Mouse (Mus musculus): ENCODE measurements around the gene Mgat5. TPM values are rescaled to one million over a fixed set of nuclear protein-coding genes. Genes with fewer than 3 reads are reported as not detected.

The Mgat5 gene
- polyA plus RNA-seq, 1 experiment: 2.2 TPM

- H3K27me3 ChIP-seq (ENCODE audit: control insufficient read depth, insufficient read depth, insufficient read length): no peaks in the 10 kb centered on the region
- no peak for TF ChIP-seq POLR2AphosphoS2 (IDR thresholded peaks at IDR 0.05; ENCODE audit: insufficient read length, low read depth)
- peak; percentile 15 for TF ChIP-seq TCF12 (IDR thresholded peaks at IDR 0.05; ENCODE audit: insufficient read depth, poor library complexity, severe bottlenecking)
- no peak overlapping the region for H3K4me3 ChIP-seq
- H3K36me3 ChIP-seq (ENCODE audit: control insufficient read depth, insufficient read depth): no peaks in the 10 kb centered on the region
- H3ac ChIP-seq (ENCODE audit: control insufficient read depth, insufficient read length): no peak overlapping the region
- no peak overlapping the region for H3K4me2 ChIP-seq (ENCODE audit: low read depth)
- H3K79me2 ChIP-seq (ENCODE audit: control insufficient read depth, insufficient read depth): no peaks in the 10 kb centered on the region
Measured at GRCm38 (mm10) chr1:127308989-127309701, 104.3 kb downstream of the Mgat5 start.

- no peaks in the 10 kb centered on the region for H3K27me3 ChIP-seq (ENCODE audit: control insufficient read depth, insufficient read depth, insufficient read length)
- H3K4me3 ChIP-seq: no peak overlapping the region
- no peaks in the 10 kb centered on the region for H3K36me3 ChIP-seq (ENCODE audit: control insufficient read depth, insufficient read depth)
- H3ac ChIP-seq (ENCODE audit: control insufficient read depth, insufficient read length): no peak overlapping the region
- TF ChIP-seq MYOG (IDR thresholded peaks at IDR 0.05; ENCODE audit: control insufficient read depth in 1 of 3, insufficient read depth in 1 of 3, insufficient read length in 2 of 3, low read depth in 2 of 3) (no peak), POLR2AphosphoS2 (IDR thresholded peaks at IDR 0.05; ENCODE audit: insufficient read length, low read depth) (no peak), CEBPB (IDR thresholded peaks at IDR 0.05; ENCODE audit: insufficient read depth, poor library complexity, severe bottlenecking) (no peak), MAX (IDR thresholded peaks at IDR 0.05; ENCODE audit: low read depth) (no peak), MYOD1 (IDR thresholded peaks at IDR 0.05; ENCODE audit: control insufficient read depth in 1 of 3, insufficient read length in 2 of 3, low read depth in 2 of 3) (no peak), SRF (IDR thresholded peaks at IDR 0.05; ENCODE audit: control insufficient read depth, insufficient read length, low read depth) (no peak), E2F4 (IDR thresholded peaks at IDR 0.05; ENCODE audit: insufficient read depth) (no peak), TCF3 (IDR thresholded peaks at IDR 0.05; ENCODE audit: insufficient read length, low read depth) (no peak), POLR2A (IDR thresholded peaks at IDR 0.05; ENCODE audit: insufficient read length, low read depth) (no peak), REST (IDR thresholded peaks at IDR 0.05; ENCODE audit: insufficient read depth, insufficient read length) (no peak), TCF12 (IDR thresholded peaks at IDR 0.05; ENCODE audit: insufficient read depth, poor library complexity, severe bottlenecking) (no peak), USF1 (IDR thresholded peaks at IDR 0.05; ENCODE audit: low read depth) (no peak)
- no peak overlapping the region for H3K4me2 ChIP-seq (ENCODE audit: low read depth)
- H3K79me2 ChIP-seq (ENCODE audit: control insufficient read depth, insufficient read depth): no peaks in the 10 kb centered on the region
Measured at GRCm38 (mm10) chr1:127310011-127310410, 105.2 kb downstream of the Mgat5 start.

GRCm38 (mm10) chr1:127310703-127311102 lies 105.9 kb downstream of the Mgat5 start:
- Histone ChIP-seq H3ac (ENCODE audit: control insufficient read depth, insufficient read length) (no peak overlapping the region), H3K4me2 (ENCODE audit: low read depth) (no peak overlapping the region), H3K27me3 (ENCODE audit: control insufficient read depth, insufficient read depth, insufficient read length) (no peaks in the 10 kb centered on the region), H3K36me3 (ENCODE audit: control insufficient read depth, insufficient read depth) (no peaks in the 10 kb centered on the region), H3K4me3 (no peak overlapping the region), H3K79me2 (ENCODE audit: control insufficient read depth, insufficient read depth) (no peaks in the 10 kb centered on the region)
- TF ChIP-seq POLR2A (IDR thresholded peaks at IDR 0.05; ENCODE audit: insufficient read length, low read depth): no peak
- TF ChIP-seq MAX (IDR thresholded peaks at IDR 0.05; ENCODE audit: low read depth): no peak
- no peak for TF ChIP-seq TCF12 (IDR thresholded peaks at IDR 0.05; ENCODE audit: insufficient read depth, poor library complexity, severe bottlenecking)
- no peak for TF ChIP-seq E2F4 (IDR thresholded peaks at IDR 0.05; ENCODE audit: insufficient read depth)
- no peak for TF ChIP-seq CEBPB (IDR thresholded peaks at IDR 0.05; ENCODE audit: insufficient read depth, poor library complexity, severe bottlenecking)
- no peak for TF ChIP-seq MYOG (IDR thresholded peaks at IDR 0.05; ENCODE audit: control insufficient read depth in 1 of 3, insufficient read depth in 1 of 3, insufficient read length in 2 of 3, low read depth in 2 of 3)
- no peak for TF ChIP-seq USF1 (IDR thresholded peaks at IDR 0.05; ENCODE audit: low read depth)
- TF ChIP-seq TCF3 (IDR thresholded peaks at IDR 0.05; ENCODE audit: insufficient read length, low read depth): no peak

- Histone ChIP-seq H3K4me2 (ENCODE audit: low read depth) (no peak overlapping the region), H3K36me3 (ENCODE audit: control insufficient read depth, insufficient read depth) (no peaks in the 10 kb centered on the region), H3K4me3 (no peak overlapping the region), H3K79me2 (ENCODE audit: control insufficient read depth, insufficient read depth) (no peaks in the 10 kb centered on the region), H3ac (ENCODE audit: control insufficient read depth, insufficient read length) (no peak overlapping the region), H3K27me3 (ENCODE audit: control insufficient read depth, insufficient read depth, insufficient read length) (no peaks in the 10 kb centered on the region)
- TF ChIP-seq MAX (IDR thresholded peaks at IDR 0.05; ENCODE audit: low read depth) (no peak), POLR2AphosphoS2 (IDR thresholded peaks at IDR 0.05; ENCODE audit: insufficient read length, low read depth) (no peak), MYOG (IDR thresholded peaks at IDR 0.05; ENCODE audit: control insufficient read depth in 1 of 3, insufficient read depth in 1 of 3, insufficient read length in 2 of 3, low read depth in 2 of 3) (no peak), SRF (IDR thresholded peaks at IDR 0.05; ENCODE audit: control insufficient read depth, insufficient read length, low read depth) (no peak), USF1 (IDR thresholded peaks at IDR 0.05; ENCODE audit: low read depth) (no peak), CEBPB (IDR thresholded peaks at IDR 0.05; ENCODE audit: insufficient read depth, poor library complexity, severe bottlenecking) (no peak), REST (IDR thresholded peaks at IDR 0.05; ENCODE audit: insufficient read depth, insufficient read length) (no peak), MYOD1 (IDR thresholded peaks at IDR 0.05; ENCODE audit: control insufficient read depth in 1 of 3, insufficient read length in 2 of 3, low read depth in 2 of 3) (no peak), TCF12 (IDR thresholded peaks at IDR 0.05; ENCODE audit: insufficient read depth, poor library complexity, severe bottlenecking) (no peak), E2F4 (IDR thresholded peaks at IDR 0.05; ENCODE audit: insufficient read depth) (no peak), POLR2A (IDR thresholded peaks at IDR 0.05; ENCODE audit: insufficient read length, low read depth) (no peak), TCF3 (IDR thresholded peaks at IDR 0.05; ENCODE audit: insufficient read length, low read depth) (no peak)
Measured at GRCm38 (mm10) chr1:127313652-127314350, 109.0 kb downstream of the Mgat5 start.
